15 mouse cellular contexts compared by ENCODE assay signal in the genomic region with DNA sequence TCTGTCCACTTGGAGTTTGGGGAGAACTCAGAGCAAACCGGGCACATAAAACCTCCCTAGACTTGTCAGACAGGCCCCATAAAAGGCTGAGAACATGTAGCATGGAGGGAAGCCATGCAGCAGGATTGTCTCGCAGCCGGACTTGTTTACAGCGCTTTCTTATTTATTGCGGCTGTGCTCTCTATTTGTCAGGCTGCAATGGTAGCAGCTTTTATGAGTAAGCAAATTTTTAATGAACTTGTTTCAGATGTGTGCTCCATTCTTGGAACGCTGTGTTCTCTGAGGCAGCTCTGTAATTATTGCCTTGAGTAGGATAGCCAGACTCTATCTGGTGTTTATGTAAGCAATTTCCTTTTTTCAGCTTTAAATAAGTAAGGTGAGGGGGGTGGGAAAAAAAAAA.
DNase-seq lines count a peak whose midpoint lies in the region; ATAC-seq and TF ChIP-seq lines count a peak whose summit lies in the region.
"Had no signal": no experiment of that assay in that cellular context is flagged by ENCODE, and none has a peak within 500 bp of the region (broad histone marks: within the 10 kb centered on the region; RNA-seq: fewer than 3 reads in every experiment).

No protein-coding gene starts in this region.

- no peak for TF ChIP-seq EP300 in ES-Bruce4 (IDR thresholded peaks at IDR 0.05; ENCODE audit: insufficient read depth, low read depth, low read length)

- TF ChIP-seq CTCF in layer of hippocampus, adult 2 months (conservative IDR thresholded peaks at IDR 0.05): no peak
- TF ChIP-seq CTCF in ES-Bruce4 (IDR thresholded peaks at IDR 0.05; ENCODE audit: low read depth, low read length): no peak

- peaks cover 19% of the 10 kb centered on the region for H3K4me1 ChIP-seq in ES-Bruce4 (ENCODE audit: control insufficient read depth, insufficient read depth, low read length)
- H3K4me1 ChIP-seq in intestine, embryonic 15.5 days (replicated peaks): no peaks in the 10 kb centered on the region; the same call in none of the 2 replicates
- H3K4me1 ChIP-seq in limb, embryonic 11.5 days (ENCODE audit: control insufficient read depth, insufficient read depth, low read length): peaks cover 21% of the 10 kb centered on the region
- H3K4me1 ChIP-seq: liver, embryonic 12.5 days; megakaryocyte, embryonic 14.5 days had no signal

- peak; percentile 60; the same call in 1 of the 2 replicates for ATAC-seq in intestine, embryonic 15.5 days
- ATAC-seq in limb, embryonic 11.5 days (ENCODE audit: insufficient number of reproducible peaks, low FRiP score, low TSS enrichment, low read depth): peak; percentile 46; the same call in 1 of the 2 replicates
- ATAC-seq: forebrain, postnatal 0 days; liver, embryonic 12.5 days had no signal

- no peak for TF ChIP-seq POLR2A in ES-Bruce4 (IDR thresholded peaks at IDR 0.05; ENCODE audit: insufficient read depth, low read length)

- WGBS in intestine, embryonic 15.5 days: 59% methylated on average over 6 of the region's 6 CpGs
- WGBS in limb, embryonic 11.5 days: 26% methylated on average over 6 of the region's 6 CpGs

- no peak overlapping the region for H3K9ac ChIP-seq in ES-Bruce4 (ENCODE audit: low read depth, poor library complexity, severe bottlenecking)
- no peak overlapping the region for H3K9ac ChIP-seq in intestine, embryonic 15.5 days
- H3K9ac ChIP-seq in limb, embryonic 11.5 days (ENCODE audit: low read length): no peak overlapping the region
- H3K9ac ChIP-seq: forebrain, postnatal 0 days; liver, embryonic 12.5 days had no signal

- DNase-seq in layer of hippocampus, adult 2 months (ENCODE audit: low spot score in 2 of 2): peak in 1 of 2 experiments; percentile 16
- DNase-seq in layer of hippocampus, postnatal 25 days (ENCODE audit: extremely low spot score in 1 of 2, low spot score in 1 of 2): no peak
- DNase-seq in limb, embryonic 11.5 days (ENCODE audit: low spot score): no peak
- DNase-seq in right cerebral cortex, postnatal 25 days: no peak
- no peak for DNase-seq in frontal cortex, postnatal 14 days (ENCODE audit: low spot score in 2 of 2)
- DNase-seq: adrenal gland, postnatal 36 days; cerebellum, adult 8-10 months; forebrain, postnatal 0 days; heart, adult 18-20 months; heart, postnatal 36 days; right cerebral cortex, postnatal 14 days had no signal

- no peaks in the 10 kb centered on the region for H3K36me3 ChIP-seq in ES-Bruce4 (ENCODE audit: control insufficient read depth, insufficient read depth, low read length, poor library complexity, severe bottlenecking)
- no peaks in the 10 kb centered on the region for H3K36me3 ChIP-seq in intestine, embryonic 15.5 days
- no peaks in the 10 kb centered on the region for H3K36me3 ChIP-seq in limb, embryonic 11.5 days (ENCODE audit: control insufficient read depth, insufficient read depth, low read length)
- H3K36me3 ChIP-seq: liver, embryonic 12.5 days had no signal

- no peak overlapping the region for H3K4me3 ChIP-seq in layer of hippocampus, adult 2 months
- no peak overlapping the region for H3K4me3 ChIP-seq in ES-Bruce4 (ENCODE audit: low read depth, low read length)
- H3K4me3 ChIP-seq in intestine, embryonic 15.5 days (replicated peaks): no peak overlapping the region
- no peak overlapping the region for H3K4me3 ChIP-seq in limb, embryonic 11.5 days (ENCODE audit: low read depth, low read length)
- H3K4me3 ChIP-seq: liver, embryonic 12.5 days; megakaryocyte, embryonic 14.5 days had no signal

- 0 out of 2 replicates have a peak overlapping the region, but pooled peaks have one; percentile 32 for H3K27ac ChIP-seq in layer of hippocampus, adult 2 months
- H3K27ac ChIP-seq in ES-Bruce4 (ENCODE audit: insufficient read depth, low read length): 0 out of 2 replicates have a peak overlapping the region, but pooled peaks have one; percentile 18
- H3K27ac ChIP-seq in intestine, embryonic 15.5 days: peak overlapping the region; percentile 45; the same call in 1 of the 2 replicates
- peak overlapping the region; percentile 73 for H3K27ac ChIP-seq in limb, embryonic 11.5 days (replicated peaks; ENCODE audit: low read depth, low read length)
- H3K27ac ChIP-seq: liver, embryonic 12.5 days had no signal

- H3K27me3 ChIP-seq in ES-Bruce4 (ENCODE audit: control insufficient read depth, insufficient read depth, low read length, poor library complexity, severe bottlenecking): no peaks in the 10 kb centered on the region; the same call in 1 of the 2 replicates
- no peaks in the 10 kb centered on the region for H3K27me3 ChIP-seq in intestine, embryonic 15.5 days (replicated peaks)
- no peaks in the 10 kb centered on the region for H3K27me3 ChIP-seq in limb, embryonic 11.5 days (ENCODE audit: control insufficient read depth, insufficient read depth, low read length)
- H3K27me3 ChIP-seq: megakaryocyte, embryonic 14.5 days had no signal

- no peaks in the 10 kb centered on the region for H3K9me3 ChIP-seq in ES-Bruce4 (replicated peaks; ENCODE audit: control insufficient read depth, insufficient read depth, low read length, poor library complexity, severe bottlenecking)
- H3K9me3 ChIP-seq in intestine, embryonic 15.5 days: no peaks in the 10 kb centered on the region
- no peaks in the 10 kb centered on the region for H3K9me3 ChIP-seq in limb, embryonic 11.5 days (ENCODE audit: control insufficient read depth, low read length)
- H3K9me3 ChIP-seq: liver, embryonic 12.5 days; megakaryocyte, embryonic 14.5 days had no signal

- no peak overlapping the region for H3K4me2 ChIP-seq in intestine, embryonic 15.5 days (replicated peaks)
- no peak overlapping the region for H3K4me2 ChIP-seq in limb, embryonic 11.5 days (ENCODE audit: low read depth, severe bottlenecking)
- H3K4me2 ChIP-seq: liver, embryonic 12.5 days had no signal

Comparison
In these comparisons a context has a peak if more than half of its experiments do, and no peak if none do; other contexts are left out.
1. H3K27ac ChIP-seq: peak in every context shown above with its lines; median percentile 73 in limb, embryonic 11.5 days; 45 in intestine, embryonic 15.5 days; 32 in layer of hippocampus, adult 2 months; 18 in ES-Bruce4.